Mouse (Mus musculus) gonadal fat pad, adult 2 months (tissue): Measurements from ENCODE around the gene Cdkn1a. TPM values are rescaled to one million over a fixed set of nuclear protein-coding genes. Genes with fewer than 3 reads are reported as not detected.
"Not testable (repeated sequence)": the region's sequence is repeated elsewhere in the genome, so short reads cannot be mapped to it uniquely, and the experiment has no call there.

Experiments used
- DNase-seq: peaks from one replicate; pipeline ENCODE4 v3.0.0-alpha.2; 2012; ENCODE audit warnings: low read depth
- polyA plus RNA-seq: library from polyadenylated mRNA; depleted of rRNA; stranded (reverse); fragments of >200 nt; gene quantifications from 2 replicates; pipeline ENCODE4 v1.2.3, GENCODE M21; 2012; rRNA removed

Cdkn1a gene
- 38.4 and 98.3 TPM in 2 replicates for polyA plus RNA-seq

- DNase-seq = no peak
Observed at GRCm38 (mm10) chr17:29090776-29091175, at the start of gene Cdkn1a. TSS of gene Cdkn1a (plus strand) at chr17:29090976.

- DNase-seq = not testable (repeated sequence)
Observed at GRCm38 (mm10) chr17:29041632-29042031, 49.1 kb upstream of the Cdkn1a start.

- no peak for DNase-seq
Observed at GRCm38 (mm10) chr17:29042569-29042968, 48.2 kb upstream of the Cdkn1a start.

- no peak for DNase-seq
Observed at GRCm38 (mm10) chr17:29043583-29043982, 47.2 kb upstream of the Cdkn1a start.

GRCm38 (mm10) chr17:29044146-29044924, 46.4 kb upstream of the Cdkn1a start:
- DNase-seq = no peak

GRCm38 (mm10) chr17:29044925-29045319, 45.9 kb upstream of the Cdkn1a start:
- no peak for DNase-seq

GRCm38 (mm10) chr17:29045741-29046530, 44.8 kb upstream of the Cdkn1a start:
- DNase-seq = no peak

GRCm38 (mm10) chr17:29046863-29047262, 43.9 kb upstream of the Cdkn1a start:
- DNase-seq = no peak

GRCm38 (mm10) chr17:29047697-29048514, 42.9 kb upstream of the Cdkn1a start:
- DNase-seq = no peak

- no peak for DNase-seq
Observed at GRCm38 (mm10) chr17:29048748-29049507, 41.8 kb upstream of the Cdkn1a start.

GRCm38 (mm10) chr17:29049508-29049889, 41.3 kb upstream of the Cdkn1a start:
- DNase-seq = no peak

GRCm38 (mm10) chr17:29049923-29050322, 40.9 kb upstream of the Cdkn1a start:
- no peak for DNase-seq

GRCm38 (mm10) chr17:29050791-29051190, 40.0 kb upstream of the Cdkn1a start:
- DNase-seq = no peak

- no peak for DNase-seq
Observed at GRCm38 (mm10) chr17:29053067-29053466, 37.7 kb upstream of the Cdkn1a start.

GRCm38 (mm10) chr17:29053841-29054240, 36.9 kb upstream of the Cdkn1a start:
- no peak for DNase-seq

GRCm38 (mm10) chr17:29054429-29054828, 36.3 kb upstream of the Cdkn1a start:
- no peak for DNase-seq

GRCm38 (mm10) chr17:29055586-29055985, 35.2 kb upstream of the Cdkn1a start:
- no peak for DNase-seq

- DNase-seq = no peak
Observed at GRCm38 (mm10) chr17:29056207-29056606, 34.6 kb upstream of the Cdkn1a start.

GRCm38 (mm10) chr17:29056699-29057151, 34.1 kb upstream of the Cdkn1a start:
- DNase-seq = no peak

GRCm38 (mm10) chr17:29057361-29057890, 33.4 kb upstream of the Cdkn1a start:
- DNase-seq = no peak

- DNase-seq = peak; percentile 85
Observed at GRCm38 (mm10) chr17:29057961-29058360, 32.8 kb upstream of the Cdkn1a start.
